Mouse (Mus musculus) C2C12 (cell line): ENCODE data around the gene Abcc12.

Experiments used
- CEBPB ChIP-seq: IDR thresholded peaks from one replicate; pipeline ENCODE4 v1.6.1; 2011; ENCODE audit warnings: low read depth, mild to moderate bottlenecking, control low read depth, moderate library complexity
- CTCF ChIP-seq: IDR thresholded peaks from one replicate; pipeline ENCODE4 v1.5.1; 2011; ENCODE audit not compliant: control insufficient read depth, insufficient read depth, insufficient read length
- MAX ChIP-seq: IDR thresholded peaks from one replicate; pipeline ENCODE4 v1.6.1; 2011; ENCODE audit warnings: mild to moderate bottlenecking, control low read depth

- TF ChIP-seq CTCF: no peak
- no peak for TF ChIP-seq CEBPB
- no peak for TF ChIP-seq MAX
These were observed 1.4 kb upstream of the Abcc12 start for GRCm38 (mm10) chr8:86581921-86582331.
